Mouse (Mus musculus): ENCODE results near the gene Slc38a4. TPM values are rescaled to one million over a fixed set of nuclear protein-coding genes. Genes with fewer than 3 reads are reported as not detected.
A peak's percentile ranks its signal among the peaks of the same experiment; 100 is the strongest.

Gene Slc38a4
- total RNA-seq, 4 experiments from 2014 or later, result 3.0 to 5.3 (median 3.7) TPM

DNA sequence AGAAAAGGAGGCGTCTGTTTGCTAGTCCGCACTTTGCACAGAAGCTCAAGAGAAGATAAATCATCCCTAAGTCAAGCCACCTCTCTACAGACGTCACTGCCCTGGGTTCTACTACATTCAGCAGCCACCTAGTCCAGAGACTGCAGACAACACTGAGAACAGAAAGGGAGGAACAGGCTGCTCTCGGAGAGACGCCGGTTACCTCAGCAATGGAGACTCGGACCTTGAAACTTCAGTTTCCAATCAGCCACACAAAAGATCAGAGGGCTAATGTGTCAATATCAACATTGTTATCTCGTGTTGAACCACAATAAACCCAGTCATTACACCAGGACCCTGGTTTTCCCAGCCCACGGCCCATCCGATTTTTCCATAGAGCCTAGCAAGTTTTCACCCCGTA lies 36.4 kb downstream of the Slc38a4 start:
- no peak for DNase-seq (ENCODE audit: low spot score)

DNA sequence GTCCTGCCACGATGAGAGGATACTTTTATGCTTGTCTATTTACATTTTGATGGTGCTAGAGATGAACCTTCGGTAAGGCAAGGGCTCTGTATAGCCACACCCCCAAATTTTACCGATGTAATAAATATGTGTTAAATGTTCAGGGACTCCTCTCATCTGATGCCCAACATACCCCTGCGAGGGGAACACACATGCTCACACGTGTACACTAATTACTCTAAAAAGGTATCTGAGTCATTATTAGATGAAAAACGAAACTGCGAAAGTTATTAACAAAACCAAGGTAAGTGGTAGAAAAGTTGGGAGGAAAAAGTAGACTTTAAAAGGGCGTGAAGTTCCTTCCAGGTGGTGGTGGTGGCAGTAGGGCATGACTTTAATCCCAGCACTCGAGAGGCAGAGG lies 38.6 kb downstream of the Slc38a4 start:
- no peak for DNase-seq (ENCODE audit: low spot score)

DNA sequence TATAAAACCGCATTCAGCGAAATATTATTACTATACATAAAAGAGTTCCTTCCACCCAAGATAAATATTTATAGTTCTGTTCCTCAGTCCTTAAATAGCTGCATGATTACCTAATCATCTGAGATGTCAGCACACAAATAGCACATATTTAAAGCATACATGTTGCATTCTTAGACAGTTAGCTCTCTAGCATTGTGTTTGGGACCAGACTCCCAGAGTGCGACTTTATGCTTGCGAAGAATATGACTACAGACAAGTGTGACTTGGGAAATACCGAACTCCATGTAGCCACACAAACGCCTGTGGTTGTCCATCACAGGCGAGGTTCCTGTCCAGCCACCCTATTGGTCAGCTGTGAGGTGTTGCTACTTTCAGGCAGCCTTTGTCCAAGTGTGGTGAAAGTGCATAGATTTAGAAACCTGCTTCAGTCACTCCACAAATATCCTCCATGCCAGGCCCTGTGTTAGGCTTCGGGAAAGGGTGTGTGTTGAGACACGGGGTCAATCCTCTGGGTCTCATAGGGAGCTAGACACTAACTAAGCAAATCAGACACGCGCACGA lies 40.6 kb downstream of the Slc38a4 start:
- no peak for DNase-seq (ENCODE audit: low spot score)

DNA sequence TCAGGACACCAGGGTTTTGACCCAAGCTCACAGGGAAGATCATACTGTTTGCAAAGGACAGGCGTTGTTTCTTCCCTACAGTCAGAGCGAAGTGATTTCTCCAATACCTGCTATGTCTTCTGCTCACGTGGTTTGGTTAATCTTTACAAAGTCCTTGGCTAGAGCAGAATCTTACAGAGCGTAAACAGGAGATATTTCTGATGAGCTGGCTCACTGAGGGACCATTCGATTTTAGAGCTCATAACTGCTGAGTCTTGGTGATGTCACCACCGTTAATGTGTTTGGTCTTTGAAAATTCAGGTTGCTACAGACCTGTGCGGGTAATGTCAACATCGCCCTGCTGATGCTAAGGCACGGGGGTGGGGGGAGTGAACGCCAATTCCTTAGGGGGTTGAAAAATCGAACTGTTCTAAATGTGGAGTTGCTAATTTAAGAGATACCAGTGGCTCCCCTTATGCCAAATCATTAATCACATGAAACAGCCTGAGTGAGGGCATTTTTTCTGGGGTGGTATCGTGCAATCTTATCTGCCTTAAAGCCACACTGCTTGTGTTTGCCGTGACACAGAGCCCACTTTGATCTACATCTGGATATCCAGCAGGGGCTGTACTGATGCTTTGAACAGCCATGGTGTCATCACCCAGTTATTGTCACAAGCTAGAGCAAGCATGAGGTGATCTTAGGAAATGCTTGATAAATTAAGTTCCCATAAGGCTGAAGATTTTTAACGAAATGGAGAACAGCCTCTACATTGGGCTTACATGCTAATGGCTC lies 44.0 kb downstream of the Slc38a4 start:
- no peak for DNase-seq (ENCODE audit: low spot score)

DNA sequence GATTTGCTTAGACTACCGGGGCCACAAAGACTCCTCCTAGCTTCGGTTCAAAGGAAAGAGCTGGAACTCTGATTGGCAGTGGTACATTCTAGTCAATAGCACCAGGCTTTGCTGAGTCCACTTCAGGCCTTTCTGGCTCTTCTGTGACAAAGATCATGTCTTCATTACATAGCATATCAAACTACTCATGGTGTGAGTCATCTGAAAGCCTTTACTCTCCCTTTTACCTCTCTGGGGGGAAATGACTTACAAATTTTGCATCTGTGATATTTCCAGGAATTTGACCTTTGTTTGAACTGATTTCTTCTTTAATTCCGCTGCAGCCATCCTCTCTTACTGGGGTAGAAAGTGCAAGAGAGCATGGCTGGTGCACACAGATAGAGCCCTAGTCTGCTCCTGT lies 46.5 kb downstream of the Slc38a4 start:
- DNase-seq (ENCODE audit: low spot score), result no peak

DNA sequence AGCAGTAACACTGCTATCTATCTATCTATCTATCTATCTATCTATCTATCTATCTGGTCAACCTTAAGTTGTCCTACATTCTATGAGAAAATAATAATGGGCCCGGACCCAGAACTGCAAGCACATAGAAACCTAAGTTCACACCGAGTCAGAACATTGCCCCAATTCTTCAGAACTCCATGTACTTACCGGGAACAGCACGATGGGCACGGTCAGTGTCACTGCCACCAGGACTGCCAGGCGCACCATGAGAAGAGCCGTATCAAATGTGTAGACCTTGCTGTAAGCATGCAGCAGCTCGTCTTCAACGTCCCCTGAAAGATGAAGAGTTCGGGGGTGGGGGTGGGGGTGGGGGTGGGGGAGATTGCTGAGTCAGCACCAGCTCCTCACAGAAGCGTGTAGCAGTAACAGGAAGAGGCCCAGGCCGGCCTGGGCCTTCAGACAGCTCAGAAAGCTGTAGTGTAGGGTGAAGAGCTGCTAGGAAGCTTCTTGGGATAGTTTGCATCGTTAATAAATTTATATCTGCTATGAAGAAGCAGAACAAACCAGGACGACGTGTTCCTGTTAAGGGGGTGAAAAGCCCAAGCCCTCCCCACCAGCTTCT lies 50.0 kb downstream of the Slc38a4 start:
- no peak for DNase-seq (ENCODE audit: low spot score)

DNA sequence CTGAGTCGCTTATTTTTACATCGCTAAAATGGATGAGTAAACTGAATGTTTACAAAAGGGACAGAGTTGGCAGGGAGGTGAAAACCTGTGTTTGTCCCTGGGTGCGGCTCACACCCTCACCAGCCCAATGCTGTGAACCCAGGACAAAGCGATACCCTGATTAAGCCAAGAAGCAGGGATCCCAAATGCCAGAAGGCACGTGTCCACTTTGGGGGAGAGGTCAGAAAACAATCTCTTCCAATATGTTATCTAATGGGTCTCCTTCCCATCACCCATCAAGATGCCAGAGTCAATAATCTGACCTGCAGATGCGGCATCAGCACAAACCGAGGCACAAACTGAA lies 51.3 kb downstream of the Slc38a4 start:
- no peak for DNase-seq (ENCODE audit: low spot score)

DNA sequence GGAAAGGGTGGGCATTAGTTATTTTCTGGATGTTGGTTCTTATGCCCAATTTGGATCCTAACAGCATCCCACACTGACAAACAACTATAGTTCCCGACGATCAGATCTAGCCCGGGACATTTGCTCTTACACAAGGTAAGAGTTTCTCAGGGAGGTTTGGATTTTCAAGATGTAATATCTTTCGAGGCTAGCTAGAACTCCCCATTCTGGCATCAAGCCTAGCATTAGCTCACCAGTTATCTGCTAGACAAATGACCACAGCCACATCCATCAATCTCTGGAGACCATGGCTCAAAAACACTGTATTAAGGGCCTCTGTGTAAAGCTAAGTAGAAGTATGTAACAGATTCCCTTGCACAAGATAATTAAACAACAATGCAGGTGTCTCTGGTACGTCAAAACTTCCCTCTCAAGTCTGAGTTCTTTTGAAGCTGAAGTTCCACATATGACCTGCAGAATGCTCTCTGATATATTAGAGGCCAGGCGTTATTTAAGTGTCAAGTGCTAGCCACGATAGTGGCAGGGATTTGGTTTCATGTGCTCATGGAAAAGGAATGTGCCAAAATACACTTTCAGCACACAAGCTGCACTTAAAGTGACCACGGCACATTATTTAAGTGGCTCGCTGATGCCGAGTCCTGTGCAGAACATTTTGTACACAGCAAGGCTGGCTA lies 51.8 kb downstream of the Slc38a4 start:
- DNase-seq (ENCODE audit: low spot score), result peak; percentile 73

DNA sequence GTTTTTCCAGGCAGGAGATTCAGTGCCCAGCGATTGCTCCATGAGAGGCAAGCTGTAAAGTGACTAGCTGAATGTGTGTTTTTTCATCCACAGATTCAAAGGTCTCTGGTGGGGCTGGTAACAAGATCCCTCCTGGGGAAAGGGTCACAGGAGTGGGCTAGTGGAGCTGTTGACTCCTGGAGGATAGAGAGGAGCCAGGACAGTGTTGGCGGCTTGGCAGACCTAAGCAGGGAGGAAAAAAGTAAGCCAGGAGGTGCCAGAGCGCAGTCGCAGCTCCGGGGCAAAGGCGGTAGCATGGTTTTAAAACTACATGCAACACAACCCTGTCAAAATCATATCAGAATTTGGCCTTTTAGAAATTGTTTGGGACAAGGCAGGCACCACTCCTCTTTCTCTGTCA lies 52.6 kb downstream of the Slc38a4 start:
- no peak for DNase-seq (ENCODE audit: low spot score)

DNA sequence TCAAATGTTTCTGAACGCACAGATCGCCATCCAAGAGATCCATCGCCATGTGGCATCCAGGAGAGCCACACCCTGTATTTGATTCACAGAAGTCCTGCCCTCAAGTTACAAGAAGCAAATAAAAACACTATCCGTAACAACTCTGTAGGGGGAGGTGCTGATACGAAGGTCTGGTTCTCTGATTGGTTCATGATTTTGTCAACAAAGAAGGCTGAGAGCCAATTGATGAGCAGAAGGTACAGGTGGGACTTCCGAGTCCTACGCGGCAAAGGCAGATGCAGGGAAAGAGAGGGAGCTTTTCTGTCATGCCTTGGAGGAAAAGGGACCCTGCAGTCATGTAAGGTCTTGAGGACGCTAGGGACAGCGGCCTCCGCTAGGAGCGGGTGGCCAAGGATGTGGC lies 53.0 kb downstream of the Slc38a4 start:
- no peak for DNase-seq (ENCODE audit: low spot score)

DNA sequence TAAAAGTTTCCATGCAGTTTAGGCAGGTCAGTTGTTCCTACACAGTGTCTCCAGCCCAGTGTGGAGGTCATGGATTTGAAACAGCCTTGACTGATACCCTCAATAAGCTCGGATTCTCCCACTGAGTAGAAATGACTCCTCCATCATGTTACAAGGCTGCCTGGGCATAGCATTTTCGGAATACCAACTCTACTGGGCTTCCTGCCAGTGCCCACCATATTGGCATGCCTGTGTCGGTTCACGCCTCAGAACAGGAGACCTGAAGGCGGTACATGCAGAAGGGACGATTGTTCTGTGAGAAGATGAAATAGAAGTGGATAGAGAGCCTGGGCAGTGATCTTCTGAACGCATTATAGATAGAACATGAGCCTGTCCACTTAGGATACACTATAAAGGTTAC lies 53.9 kb downstream of the Slc38a4 start:
- no peak for DNase-seq (ENCODE audit: low spot score)

DNA sequence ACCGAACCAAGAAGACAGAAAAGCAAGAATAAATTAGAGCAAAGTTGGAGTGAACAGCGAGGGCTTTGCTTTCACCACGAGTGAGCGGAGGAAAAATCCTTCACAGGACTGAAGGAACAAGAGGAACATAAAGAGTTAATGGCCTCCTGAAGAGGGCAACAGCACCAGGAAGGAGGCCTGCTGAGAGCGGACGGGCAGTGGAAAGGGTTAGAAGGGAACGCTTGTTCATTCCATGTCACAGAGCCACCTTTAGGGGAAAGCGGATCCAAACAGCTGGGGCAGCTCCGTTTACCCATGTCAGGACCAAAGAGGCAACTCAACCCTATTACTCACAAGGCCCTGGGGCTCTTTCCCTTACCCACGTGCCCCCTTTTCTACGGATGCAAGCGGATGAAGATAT lies 54.3 kb downstream of the Slc38a4 start:
- DNase-seq (ENCODE audit: low spot score), result no peak

DNA sequence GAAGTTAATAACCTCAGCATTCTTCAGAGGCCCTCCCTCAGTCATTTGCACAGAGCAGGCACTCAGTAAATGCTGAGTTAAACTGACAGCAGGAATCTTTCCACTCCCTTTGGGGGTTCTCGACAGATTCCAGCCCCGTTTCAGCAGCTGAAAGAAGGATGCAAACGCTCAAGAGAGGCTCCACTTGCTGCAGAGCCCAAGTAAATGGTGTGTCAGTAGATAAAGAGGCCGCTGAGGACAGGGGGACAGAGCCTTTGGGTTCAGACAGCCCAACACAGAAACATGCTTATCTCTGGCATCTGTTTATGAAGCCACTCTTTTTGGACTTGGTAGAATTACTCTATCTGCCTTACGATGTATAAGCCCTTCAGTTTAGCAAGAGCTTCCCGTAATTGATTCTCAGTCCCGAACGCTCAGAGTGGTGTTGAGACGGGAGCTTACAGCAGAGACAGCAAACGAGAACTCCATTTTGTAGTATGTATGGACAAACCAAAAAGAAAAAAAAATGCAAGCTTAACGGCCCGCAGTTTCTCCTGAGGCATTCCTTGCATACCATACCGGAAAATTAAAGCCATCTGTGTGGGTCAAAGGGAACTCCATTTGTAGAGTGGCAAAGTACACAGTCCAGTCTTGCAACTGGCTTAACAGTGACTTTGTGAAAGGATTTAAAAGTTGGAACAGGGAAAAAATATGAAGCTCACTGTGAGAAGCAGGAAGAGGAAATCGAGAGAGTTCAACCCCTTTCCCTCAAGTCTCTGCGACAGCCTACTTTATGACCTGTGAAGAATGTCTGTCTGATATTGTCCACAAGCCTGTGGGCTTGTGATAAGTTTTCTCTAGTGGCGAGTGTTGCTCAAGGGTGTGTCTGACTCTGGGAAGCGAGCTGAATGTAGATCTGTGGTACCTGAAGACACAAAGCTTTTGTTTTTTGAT lies 55.2 kb downstream of the Slc38a4 start:
- no peak for DNase-seq (ENCODE audit: low spot score)

DNA sequence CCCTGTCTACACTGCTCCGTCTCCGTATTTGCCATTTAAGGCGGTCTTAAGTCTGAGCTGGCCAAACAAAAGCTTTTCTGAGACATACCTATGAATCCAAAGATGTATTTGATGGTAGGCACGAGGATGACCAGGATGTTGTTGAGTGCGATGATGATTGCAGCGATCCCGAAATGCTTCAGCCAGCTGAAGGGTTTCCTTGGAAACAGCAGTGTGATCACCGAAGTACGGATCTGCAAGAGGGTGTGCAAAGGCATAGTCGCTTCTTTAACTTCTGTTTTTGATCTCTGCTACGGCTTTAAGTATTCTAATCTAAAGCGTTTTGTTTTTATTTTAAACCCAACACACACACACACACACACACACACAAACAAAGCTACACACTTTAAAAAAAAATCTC lies 56.4 kb downstream of the Slc38a4 start:
- no peak for DNase-seq (ENCODE audit: low spot score)

DNA sequence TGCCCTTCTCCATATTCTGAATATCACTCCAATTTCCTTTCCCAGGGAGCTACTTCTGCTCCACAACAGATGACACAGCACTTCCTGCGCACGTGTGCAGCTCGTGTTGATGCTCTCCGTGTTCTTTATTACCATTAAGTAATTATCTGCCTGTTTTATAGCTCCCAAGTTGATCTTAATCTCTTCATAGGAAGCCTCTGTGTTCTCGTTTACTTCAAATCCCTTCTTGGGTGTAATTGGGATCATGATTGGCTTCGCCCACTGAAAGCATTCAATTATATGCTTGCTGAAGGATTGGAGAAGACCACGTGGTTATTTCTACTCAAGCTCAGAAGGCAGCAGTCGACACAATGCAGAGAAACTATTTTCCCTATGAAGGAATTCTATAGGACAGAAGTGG lies 70.1 kb downstream of the Slc38a4 start:
- DNase-seq (ENCODE audit: low spot score), result no peak

DNA sequence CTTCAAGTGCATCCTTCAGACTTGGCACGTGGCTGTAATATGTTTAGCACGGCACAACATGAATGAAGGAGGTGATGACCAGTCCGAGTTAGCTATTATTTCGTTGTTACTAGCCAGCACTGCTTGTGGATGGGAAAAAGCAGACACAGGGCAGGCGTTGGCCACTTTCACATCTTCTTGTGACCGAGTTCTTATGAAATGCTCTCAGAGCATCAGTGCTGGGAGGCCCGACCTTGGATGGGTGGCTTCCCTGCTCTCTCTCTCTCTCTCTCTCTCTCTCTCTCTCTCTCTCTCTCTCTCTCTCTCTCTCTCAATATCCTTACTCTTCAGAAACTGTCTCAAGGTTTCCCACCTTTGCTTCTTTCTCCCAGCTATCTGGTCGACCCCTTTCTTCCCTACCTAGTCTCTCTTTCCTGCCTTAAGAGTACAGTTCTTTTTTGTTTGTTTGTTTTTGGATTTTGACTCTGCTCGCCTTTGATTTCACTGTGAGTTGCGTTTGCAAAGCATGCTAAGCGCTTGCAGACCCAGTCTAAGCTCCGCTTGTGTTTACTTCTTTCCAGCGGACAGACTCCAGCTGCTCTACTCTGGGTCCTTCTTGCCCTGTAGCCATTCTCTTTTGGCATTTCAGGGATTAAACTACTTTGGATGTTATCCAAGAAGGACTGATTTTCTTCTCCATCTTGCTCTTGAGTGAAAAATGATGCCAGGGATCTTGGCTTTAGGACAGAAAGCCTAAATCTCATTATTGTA lies 72.0 kb downstream of the Slc38a4 start:
- DNase-seq (ENCODE audit: low spot score), result no peak

DNA sequence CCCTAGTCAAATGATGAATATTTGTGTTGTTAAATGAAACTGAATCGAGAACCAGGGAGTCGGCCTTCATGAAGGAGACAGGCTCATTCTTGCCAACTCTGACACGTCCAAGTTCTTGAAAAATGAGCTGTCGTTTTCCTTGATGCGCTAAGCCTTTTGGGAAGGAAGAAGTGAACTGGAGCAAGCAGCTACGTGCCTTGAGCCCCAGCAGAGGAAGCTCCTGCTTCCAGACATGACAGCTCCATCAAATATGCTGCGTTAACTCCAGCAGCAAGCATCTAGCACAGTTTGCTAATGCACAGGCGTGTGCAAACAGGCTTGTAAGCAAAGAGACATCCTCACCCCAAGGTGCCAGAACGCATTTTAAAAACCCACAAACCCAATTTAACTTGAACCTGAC lies 80.6 kb downstream of the Slc38a4 start:
- no peak for DNase-seq (ENCODE audit: low spot score)

DNA sequence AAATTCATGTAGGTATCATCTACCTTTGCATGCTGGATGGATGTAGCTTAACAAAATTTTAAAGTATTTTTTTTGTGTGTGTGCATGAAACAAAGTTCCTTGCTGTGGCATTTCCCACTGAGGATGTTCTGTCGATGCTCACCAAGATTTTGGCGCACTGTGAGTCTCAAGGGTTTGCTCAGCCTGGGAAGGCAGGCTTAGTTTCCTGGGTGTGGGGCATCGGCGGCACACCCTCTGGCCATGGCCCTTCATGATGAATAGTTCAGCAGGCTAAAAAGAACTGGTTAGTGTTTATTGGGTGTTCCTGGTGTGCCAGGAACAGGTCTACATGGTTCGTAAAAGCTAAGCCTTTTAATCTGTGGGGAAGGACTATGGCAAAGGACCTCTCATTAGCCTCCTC lies 81.6 kb downstream of the Slc38a4 start:
- no peak for DNase-seq (ENCODE audit: low spot score)

DNA sequence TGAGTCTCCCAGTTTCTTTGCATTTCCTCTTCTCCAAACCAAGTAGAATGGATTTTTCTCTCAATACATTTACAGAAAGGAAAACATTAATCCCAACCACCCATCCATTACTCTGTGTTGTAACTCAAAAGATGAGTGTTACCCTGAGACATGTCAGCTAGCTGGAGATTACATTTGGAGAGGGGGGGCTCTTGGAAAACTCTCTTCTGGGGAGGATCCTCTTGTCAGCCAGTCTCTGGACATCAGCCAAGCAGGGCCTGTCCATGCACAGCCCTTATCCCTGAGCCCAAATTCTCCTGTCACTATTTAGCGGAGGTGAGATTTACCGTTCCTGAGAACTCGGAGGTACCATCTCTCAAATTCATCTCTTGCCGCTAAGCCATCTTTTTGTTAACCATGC lies 82.4 kb downstream of the Slc38a4 start:
- no peak for DNase-seq (ENCODE audit: low spot score)

DNA sequence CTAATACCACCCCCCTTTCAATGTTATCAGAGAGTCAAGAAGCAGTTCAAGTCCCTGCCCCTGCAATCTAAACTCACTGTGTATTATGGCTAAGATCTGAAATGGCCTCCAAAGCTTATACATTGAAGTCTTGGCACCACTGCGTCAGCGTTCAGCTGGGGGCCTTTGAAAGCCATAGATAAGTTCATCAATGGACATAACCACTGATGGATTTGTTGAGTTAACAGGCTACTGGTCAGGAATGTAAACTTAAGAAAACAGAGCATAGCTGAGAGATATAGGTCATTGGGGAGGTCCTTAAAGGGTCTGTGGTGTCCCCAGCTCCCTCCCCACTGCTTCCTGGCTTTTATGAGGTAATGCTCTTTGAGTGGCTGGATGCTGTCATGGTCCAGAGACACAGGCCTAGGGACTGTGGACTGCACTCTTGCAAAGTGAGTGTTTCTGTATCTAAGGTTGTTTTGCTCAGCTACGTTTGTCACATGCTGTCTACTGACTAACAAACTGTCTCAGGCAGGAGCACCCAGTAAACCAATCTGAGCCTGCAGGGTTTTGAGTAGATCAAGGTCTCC lies 83.0 kb downstream of the Slc38a4 start:
- DNase-seq (ENCODE audit: low spot score), result no peak

DNA sequence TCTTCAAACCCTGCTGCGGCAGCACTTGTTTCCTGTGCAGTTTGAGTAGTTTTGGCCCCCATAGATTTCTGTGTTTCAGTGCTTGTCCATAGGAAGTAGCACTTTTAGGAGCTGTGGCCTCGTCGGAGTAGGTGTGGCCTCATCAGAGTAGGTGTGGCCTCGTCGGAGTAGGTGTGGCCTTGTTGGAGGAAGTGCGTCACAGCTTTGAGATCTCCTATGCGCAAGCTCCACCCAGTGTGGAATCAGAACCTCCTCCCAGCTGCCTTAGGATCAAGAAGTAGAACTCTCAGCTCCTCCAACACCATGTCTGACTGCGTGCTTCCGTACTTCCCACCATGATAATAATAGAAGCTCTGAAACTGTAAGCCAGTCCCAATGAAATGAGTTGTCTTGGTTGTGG lies 83.8 kb downstream of the Slc38a4 start:
- no peak for DNase-seq (ENCODE audit: low spot score)

All from heart, adult 8-10 months (tissue).